Mouse (Mus musculus) neural tube, embryonic 10.5 days (tissue): Measurements from ENCODE around the gene Cpeb1.

ENCODE experiments used
- DNase-seq: peaks from one replicate; pipeline ENCODE4 v3.0.0-alpha.2; 2017; ENCODE audit warnings: low spot score; ENCODE audit errors: extremely low spot score

Gene Cpeb1

GRCm38 (mm10) chr7:81331851-81332250, 123.4 kb downstream of the Cpeb1 start:
- DNase-seq = no peak

- no peak for DNase-seq
These were observed 124.5 kb downstream of the Cpeb1 start for GRCm38 (mm10) chr7:81330767-81331166.

- no peak for DNase-seq
These were observed 127.6 kb downstream of the Cpeb1 start for GRCm38 (mm10) chr7:81327661-81328060.

GRCm38 (mm10) chr7:81326859-81327258, 128.4 kb downstream of the Cpeb1 start:
- no peak for DNase-seq

GRCm38 (mm10) chr7:81326043-81326442, 129.2 kb downstream of the Cpeb1 start:
- no peak for DNase-seq

GRCm38 (mm10) chr7:81321776-81322175, 133.5 kb downstream of the Cpeb1 start:
- no peak for DNase-seq

- no peak for DNase-seq
These were observed 135.5 kb downstream of the Cpeb1 start for GRCm38 (mm10) chr7:81319749-81320148.

- DNase-seq = no peak
These were observed 139.7 kb downstream of the Cpeb1 start for GRCm38 (mm10) chr7:81315583-81315982.

GRCm38 (mm10) chr7:81311581-81311980, 143.7 kb downstream of the Cpeb1 start:
- DNase-seq = no peak

GRCm38 (mm10) chr7:81311130-81311529, 144.1 kb downstream of the Cpeb1 start:
- DNase-seq = no peak

- DNase-seq = no peak
These were observed 146.0 kb downstream of the Cpeb1 start for GRCm38 (mm10) chr7:81309247-81309646.

GRCm38 (mm10) chr7:81307735-81308134, 147.5 kb downstream of the Cpeb1 start:
- no peak for DNase-seq

GRCm38 (mm10) chr7:81304675-81305074, 150.6 kb downstream of the Cpeb1 start:
- no peak for DNase-seq

- no peak for DNase-seq
These were observed 151.2 kb downstream of the Cpeb1 start for GRCm38 (mm10) chr7:81304100-81304499.

GRCm38 (mm10) chr7:81303682-81304081, 151.6 kb downstream of the Cpeb1 start:
- no peak for DNase-seq

- no peak for DNase-seq
These were observed 153.9 kb downstream of the Cpeb1 start for GRCm38 (mm10) chr7:81301323-81301722.

- DNase-seq = no peak
These were observed 157.1 kb downstream of the Cpeb1 start for GRCm38 (mm10) chr7:81298206-81298605.
